Mouse (Mus musculus) ovary, postnatal 14 days (tissue): ENCODE results near the gene Olfr810.

Experiments used
- DNase-seq: peaks from one replicate; pipeline ENCODE4 v3.0.0; 2022; ENCODE audit warnings: low spot score

Gene Olfr810

DNA sequence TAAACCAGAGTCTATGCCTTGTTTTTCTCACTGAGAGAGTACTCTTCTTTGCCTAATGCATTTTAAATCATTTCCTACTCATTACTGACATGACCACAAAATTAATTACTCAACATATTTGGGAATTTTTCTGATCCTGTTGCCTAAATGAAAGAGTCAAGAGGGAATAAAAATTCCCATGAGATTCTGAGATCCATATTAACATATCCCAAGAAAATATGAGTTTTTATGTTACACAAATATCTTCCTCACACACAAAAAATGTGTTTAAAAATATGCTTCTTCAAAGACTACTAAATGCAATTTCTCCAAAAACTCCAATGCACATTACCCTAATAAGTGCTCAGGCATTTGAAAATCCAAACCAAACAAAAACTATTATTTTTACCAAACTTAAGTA is at the start of gene Olfr810:
Olfr810 (minus strand) TSS at position 101 of the 400 bp plus-strand sequence.
- no peak for DNase-seq

DNA sequence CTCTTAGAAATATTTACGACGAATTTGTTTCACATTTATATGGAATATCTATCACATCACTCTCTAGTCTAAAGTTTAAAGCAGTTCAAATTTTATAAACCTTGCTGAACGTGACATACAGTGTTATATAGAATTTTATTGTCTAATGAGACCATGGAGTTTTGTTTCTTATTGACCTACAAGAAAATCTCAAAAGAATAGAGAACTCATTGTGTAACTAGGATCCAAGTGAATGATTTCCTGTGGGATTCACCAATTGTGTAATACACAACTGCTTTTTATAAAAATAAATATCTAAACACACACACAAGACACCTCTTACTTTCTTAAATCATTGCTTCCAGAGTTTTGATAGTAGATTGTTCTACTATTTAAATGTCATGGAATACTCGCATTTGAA is 9.6 kb upstream of the Olfr810 start, which contains the start of gene Olfr811:
Olfr811 (minus strand) TSS at position 101 of the 400 bp plus-strand sequence.
- DNase-seq = no peak

DNA sequence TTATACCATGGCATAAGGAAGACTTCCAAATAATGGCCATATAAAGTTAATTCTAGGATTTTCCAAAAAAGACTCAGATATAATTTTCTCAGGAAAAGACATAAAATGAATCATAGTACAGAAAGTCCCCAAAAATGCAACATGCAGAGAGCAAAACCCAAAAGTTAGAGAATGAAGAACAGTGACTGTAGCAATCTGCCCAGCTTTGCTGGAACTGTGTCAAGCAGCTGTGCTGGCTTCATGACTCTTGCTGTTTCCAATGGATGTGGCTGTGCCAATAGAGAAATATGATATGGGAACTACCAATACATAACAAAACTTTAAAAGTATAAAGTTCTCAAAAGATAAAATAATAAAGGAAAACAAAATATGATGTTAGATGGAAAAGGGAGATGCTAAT is 16.6 kb downstream of the Olfr810 start:
- no peak for DNase-seq

DNA sequence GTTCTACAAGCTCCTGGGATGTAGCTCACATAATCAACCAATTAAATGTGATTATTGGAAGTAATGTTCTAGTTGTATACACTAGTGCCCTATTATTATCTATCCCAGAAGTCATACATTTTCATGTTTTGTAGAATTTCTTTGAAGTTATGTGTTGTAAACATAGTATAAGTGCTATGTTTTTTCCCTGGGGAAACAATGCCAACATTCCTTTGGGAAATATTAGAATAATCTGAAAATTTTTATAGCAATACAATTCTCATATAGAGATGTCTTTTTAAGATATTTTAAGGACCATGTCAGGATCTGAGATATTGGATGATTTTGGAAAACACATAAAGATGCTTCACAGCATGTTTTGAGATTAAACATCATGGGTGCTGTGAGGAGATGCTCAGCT is 20.4 kb downstream of the Olfr810 start, which contains the start of gene Olfr809:
Olfr809 (plus strand) TSS at position 301 of the 400 bp plus-strand sequence.
- no peak for DNase-seq

DNA sequence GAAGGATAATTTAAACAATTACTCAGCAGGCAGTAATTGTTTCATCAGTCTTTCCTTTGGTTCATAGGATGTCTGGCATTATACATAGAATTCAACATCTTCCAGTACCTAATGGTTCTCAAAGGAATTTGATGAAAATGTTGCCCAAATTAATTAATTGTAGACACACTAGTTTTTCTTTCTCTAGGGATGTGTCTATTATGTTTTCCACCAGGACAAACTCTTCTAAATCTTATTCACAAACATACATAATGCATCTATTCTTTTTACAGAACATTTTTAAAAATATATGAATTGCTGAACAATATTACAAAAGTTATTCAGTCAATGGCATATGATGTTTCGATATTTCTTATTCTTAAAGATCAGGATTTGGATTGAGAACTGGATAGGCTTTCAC is 29.5 kb downstream of the Olfr810 start, which contains the start of gene Olfr808:
Olfr808 (plus strand) TSS at position 301 of the 400 bp plus-strand sequence.
- DNase-seq = no peak

DNA sequence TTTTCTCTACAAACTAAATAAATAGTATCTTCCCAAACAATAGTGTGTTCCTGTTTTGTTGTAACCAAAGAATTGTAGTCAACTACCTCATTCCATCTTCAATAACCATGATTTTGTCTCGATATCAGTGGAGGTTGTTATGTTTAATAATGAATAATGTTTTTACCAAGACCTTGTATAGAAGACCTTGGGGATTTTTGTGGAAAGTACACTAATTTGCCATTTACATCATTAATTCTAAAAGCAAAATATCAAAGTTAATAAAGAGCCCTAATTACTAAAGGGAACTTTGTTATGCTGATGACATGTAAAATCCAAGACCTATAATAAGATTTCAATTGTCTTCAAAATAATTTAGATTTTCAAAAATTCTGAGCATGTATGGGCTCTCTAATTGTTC is 37.0 kb downstream of the Olfr810 start, which contains the start of gene Olfr807:
Olfr807 (minus strand) TSS at position 101 of the 400 bp plus-strand sequence.
- DNase-seq = no peak

DNA sequence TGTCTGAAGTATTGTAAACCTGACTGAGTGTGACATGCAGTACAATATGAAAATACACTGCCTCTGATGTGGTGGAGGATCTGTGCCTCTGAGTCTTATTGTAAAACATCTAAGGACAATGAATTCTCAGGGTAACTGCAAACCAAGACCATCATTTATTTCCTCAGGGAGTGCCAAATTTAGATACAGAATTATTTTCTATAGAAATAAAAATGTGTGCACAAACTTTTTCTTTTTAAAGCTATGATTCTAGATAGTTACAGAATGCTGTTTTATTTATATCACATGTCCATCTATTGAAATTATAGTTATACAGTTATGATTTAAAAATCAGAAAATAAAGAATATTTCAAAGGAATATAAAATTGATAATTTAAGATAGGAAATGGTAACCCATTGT is 52.9 kb downstream of the Olfr810 start, which contains the start of gene Olfr806:
Olfr806 (minus strand) TSS at position 101 of the 400 bp plus-strand sequence.
- no peak for DNase-seq
